Mouse (Mus musculus): ENCODE measurements around the gene Gmfb. TPM values are rescaled to one million over a fixed set of nuclear protein-coding genes. Genes with fewer than 3 reads are reported as not detected.
A peak's percentile ranks its signal among the peaks of the same experiment; 100 is the strongest.
"Not testable (repeated sequence)": the region's sequence is repeated elsewhere in the genome, so short reads cannot be mapped to it uniquely, and the experiment has no call there.

The Gmfb gene
- total RNA-seq (2021) (100 to 1,000 TPM in 1 of 2 experiments, 10 to 100 TPM in 1; 85.9 to 132 TPM), polyA plus RNA-seq (2012; rRNA removed) (3.2 and 3.7 TPM in 2 replicates)
- long read RNA-seq, full-length matches to known transcripts = 68 of 78 reads
- long read RNA-seq, partial matches to known transcripts = 3 of 78 reads
- long read RNA-seq, other reads (novel, unspliced or antisense) = 7 of 78 reads

- peak; percentile 98 for DNase-seq
Measured at GRCm38 (mm10) chr14:46821873-46822716, at the start of gene Gmfb. Gmfb (minus strand) TSS chr14:46822242.

- no peak for DNase-seq
Measured at GRCm38 (mm10) chr14:46862922-46863321, 40.9 kb upstream of the Gmfb start.

GRCm38 (mm10) chr14:46853677-46854076 is 31.6 kb upstream of the Gmfb start:
- DNase-seq = no peak

- DNase-seq = no peak
Measured at GRCm38 (mm10) chr14:46849769-46850168, 27.7 kb upstream of the Gmfb start.

- DNase-seq = no peak
Measured at GRCm38 (mm10) chr14:46848736-46849135, 26.7 kb upstream of the Gmfb start.

- no peak for DNase-seq
Measured at GRCm38 (mm10) chr14:46848063-46848590, 26.1 kb upstream of the Gmfb start.

- DNase-seq = peak; percentile 20
Measured at GRCm38 (mm10) chr14:46845706-46846105, 23.7 kb upstream of the Gmfb start.

GRCm38 (mm10) chr14:46839326-46839725 is 17.3 kb upstream of the Gmfb start:
- no peak for DNase-seq

GRCm38 (mm10) chr14:46832354-46833272 is 10.6 kb upstream of the Gmfb start:
- DNase-seq = peak; percentile 9

GRCm38 (mm10) chr14:46831837-46832333 is 9.8 kb upstream of the Gmfb start, which contains the start of gene Cgrrf1:
Cgrrf1 (plus strand) TSS chr14:46832125.
- peak; percentile 98 for DNase-seq

- DNase-seq = no peak
Measured at GRCm38 (mm10) chr14:46831295-46831694, 9.3 kb upstream of the Gmfb start.

- DNase-seq = no peak
Measured at GRCm38 (mm10) chr14:46827430-46827829, 5.4 kb upstream of the Gmfb start.

GRCm38 (mm10) chr14:46823996-46824395 is 2.0 kb upstream of the Gmfb start:
- no peak for DNase-seq

- DNase-seq = peak; percentile 53
Measured at GRCm38 (mm10) chr14:46821271-46821872, 670 bp downstream of the Gmfb start.

GRCm38 (mm10) chr14:46819961-46820360 is 2.1 kb downstream of the Gmfb start:
- not testable (repeated sequence) for DNase-seq

- DNase-seq = no peak
Measured at GRCm38 (mm10) chr14:46818743-46819142, 3.3 kb downstream of the Gmfb start.

GRCm38 (mm10) chr14:46816916-46817622 is 5.0 kb downstream of the Gmfb start:
- no peak for DNase-seq

GRCm38 (mm10) chr14:46815640-46816039 is 6.4 kb downstream of the Gmfb start:
- DNase-seq = no peak

- no peak for DNase-seq
Measured at GRCm38 (mm10) chr14:46807927-46808326, 14.1 kb downstream of the Gmfb start.

- DNase-seq = peak; percentile 20
Measured at GRCm38 (mm10) chr14:46806186-46806585, 15.9 kb downstream of the Gmfb start.

- DNase-seq = no peak
Measured at GRCm38 (mm10) chr14:46803791-46804190, 18.3 kb downstream of the Gmfb start.
